Mouse (Mus musculus): ENCODE results near the gene Lrrc29. TPM values are rescaled to one million over a fixed set of nuclear protein-coding genes. Genes with fewer than 3 reads are reported as not detected.

Gene Lrrc29
- polyA plus RNA-seq, 1 experiment from 2014 or later, result 2.7 TPM

GRCm38 (mm10) chr8:105281821-105282220 lies 44.3 kb downstream of the Lrrc29 start:
- no peak for ATAC-seq (ENCODE audit: low FRiP score, low TSS enrichment)
- WGBS, result 82% methylated on average over 12 of the region's 12 CpGs
- no peak for DNase-seq (ENCODE audit: low spot score)
- no peak overlapping the region for H3K9ac ChIP-seq (ENCODE audit: low read length)
- no peak overlapping the region for H3K4me2 ChIP-seq (replicated peaks; ENCODE audit: low read depth)
- TF ChIP-seq CTCF (IDR thresholded peaks at IDR 0.05; ENCODE audit: low read depth), result no peak
- no peak for TF ChIP-seq EP300 (optimal IDR thresholded peaks at IDR 0.05)
- H3K9me3 ChIP-seq (ENCODE audit: control insufficient read depth, low read length), result no peaks in the 10 kb centered on the region
- H3K27me3 ChIP-seq (ENCODE audit: control insufficient read depth, insufficient read depth, low read length), result no peaks in the 10 kb centered on the region
- no peak overlapping the region for H3K4me3 ChIP-seq (ENCODE audit: low read depth, low read length)
- no peaks in the 10 kb centered on the region for H3K36me3 ChIP-seq (ENCODE audit: control insufficient read depth, insufficient read depth, low read length)
- no peaks in the 10 kb centered on the region for H3K4me1 ChIP-seq (replicated peaks; ENCODE audit: control insufficient read depth, insufficient read depth)
- no peak overlapping the region for H3K27ac ChIP-seq (replicated peaks)

- Histone ChIP-seq H3K27me3 (ENCODE audit: control insufficient read depth, insufficient read depth, low read length) (no peaks in the 10 kb centered on the region), H3K4me3 (ENCODE audit: low read depth, low read length) (no peak overlapping the region), H3K9me3 (ENCODE audit: control insufficient read depth, low read length) (no peaks in the 10 kb centered on the region), H3K36me3 (ENCODE audit: control insufficient read depth, insufficient read depth, low read length) (no peaks in the 10 kb centered on the region), H3K4me1 (replicated peaks; ENCODE audit: control insufficient read depth, insufficient read depth) (no peaks in the 10 kb centered on the region; the same call in 1 of the 2 replicates), H3K27ac (replicated peaks) (no peak overlapping the region), H3K4me2 (replicated peaks; ENCODE audit: low read depth) (no peak overlapping the region), H3K9ac (ENCODE audit: low read length) (no peak overlapping the region)
- DNase-seq (ENCODE audit: low spot score), result no peak
- ATAC-seq (ENCODE audit: low FRiP score, low TSS enrichment), result no peak
- 68% methylated on average over 3 of the region's 3 CpGs for WGBS
- TF ChIP-seq CTCF (IDR thresholded peaks at IDR 0.05; ENCODE audit: low read depth) (no peak), EP300 (optimal IDR thresholded peaks at IDR 0.05) (no peak)
These were observed 45.5 kb downstream of the Lrrc29 start for GRCm38 (mm10) chr8:105280567-105280966.

GRCm38 (mm10) chr8:105278911-105279334 lies 47.2 kb downstream of the Lrrc29 start:
- ATAC-seq (ENCODE audit: low FRiP score, low TSS enrichment) (peak; percentile 89), DNase-seq (ENCODE audit: low spot score) (peak; percentile 93)
- Histone ChIP-seq H3K27ac (replicated peaks) (no peak overlapping the region), H3K4me2 (replicated peaks; ENCODE audit: low read depth) (peak overlapping the region; percentile 48), H3K9ac (ENCODE audit: low read length) (no peak overlapping the region), H3K4me1 (replicated peaks; ENCODE audit: control insufficient read depth, insufficient read depth) (no peaks in the 10 kb centered on the region; the same call in 1 of the 2 replicates), H3K9me3 (ENCODE audit: control insufficient read depth, low read length) (no peaks in the 10 kb centered on the region), H3K27me3 (ENCODE audit: control insufficient read depth, insufficient read depth, low read length) (no peaks in the 10 kb centered on the region), H3K36me3 (ENCODE audit: control insufficient read depth, insufficient read depth, low read length) (no peaks in the 10 kb centered on the region), H3K4me3 (ENCODE audit: low read depth, low read length) (peak overlapping the region; percentile 12; the same call in 1 of the 2 replicates)
- peak; percentile 66 for TF ChIP-seq CTCF (IDR thresholded peaks at IDR 0.05; ENCODE audit: low read depth)
- no peak for TF ChIP-seq EP300 (optimal IDR thresholded peaks at IDR 0.05)
- WGBS, result 3% methylated on average over 27 of the region's 28 CpGs

GRCm38 (mm10) chr8:105276292-105277120 lies 49.6 kb downstream of the Lrrc29 start:
- Histone ChIP-seq H3K27me3 (ENCODE audit: control insufficient read depth, insufficient read depth, low read length) (0 out of 2 replicates have a peak, but pooled peaks cover 2% of the 10 kb centered on the region), H3K9me3 (ENCODE audit: control insufficient read depth, low read length) (no peaks in the 10 kb centered on the region), H3K4me2 (replicated peaks; ENCODE audit: low read depth) (peak overlapping the region; percentile 67), H3K4me3 (ENCODE audit: low read depth, low read length) (peak overlapping the region; percentile 40), H3K27ac (replicated peaks) (no peak overlapping the region), H3K36me3 (ENCODE audit: control insufficient read depth, insufficient read depth, low read length) (no peaks in the 10 kb centered on the region), H3K9ac (ENCODE audit: low read length) (peak overlapping the region; percentile 41), H3K4me1 (replicated peaks; ENCODE audit: control insufficient read depth, insufficient read depth) (no peaks in the 10 kb centered on the region; the same call in 1 of the 2 replicates)
- WGBS, result 5% methylated on average over 30 of the region's 30 CpGs
- 0 out of 2 replicates have a peak, but pooled peaks have one; percentile 28 for ATAC-seq (ENCODE audit: low FRiP score, low TSS enrichment)
- DNase-seq (ENCODE audit: low spot score), result peak; percentile 70
- TF ChIP-seq EP300 (optimal IDR thresholded peaks at IDR 0.05), result no peak
- TF ChIP-seq CTCF (IDR thresholded peaks at IDR 0.05; ENCODE audit: low read depth), result no peak

- ATAC-seq (ENCODE audit: low FRiP score, low TSS enrichment) (no peak), DNase-seq (ENCODE audit: low spot score) (no peak)
- H3K27ac ChIP-seq (replicated peaks), result no peak within 1 kb of the TSS
- no peaks in the 10 kb centered on the region for H3K36me3 ChIP-seq (ENCODE audit: control insufficient read depth, insufficient read depth, low read length)
- no peaks in the 10 kb centered on the region; the same call in 1 of the 2 replicates for H3K4me1 ChIP-seq (replicated peaks; ENCODE audit: control insufficient read depth, insufficient read depth)
- peak within 1 kb of the TSS; percentile 41 for H3K9ac ChIP-seq (ENCODE audit: low read length)
- H3K9me3 ChIP-seq (ENCODE audit: control insufficient read depth, low read length), result no peaks in the 10 kb centered on the region
- peak within 1 kb of the TSS; percentile 67 for H3K4me2 ChIP-seq (replicated peaks; ENCODE audit: low read depth)
- peak within 1 kb of the TSS; percentile 40 for H3K4me3 ChIP-seq (ENCODE audit: low read depth, low read length)
- TF ChIP-seq EP300 (optimal IDR thresholded peaks at IDR 0.05), result no peak
- no peak for TF ChIP-seq CTCF (IDR thresholded peaks at IDR 0.05; ENCODE audit: low read depth)
- 7% methylated on average over 10 of the region's 10 CpGs for WGBS
- H3K27me3 ChIP-seq (ENCODE audit: control insufficient read depth, insufficient read depth, low read length), result peaks cover 2% of the 10 kb centered on the region; the same call in 1 of the 2 replicates
These were observed 50.2 kb downstream of the Lrrc29 start, which contains the start of gene Nol3 for GRCm38 (mm10) chr8:105275840-105276239. TSS of gene Nol3 (plus strand) at chr8:105276140.

GRCm38 (mm10) chr8:105275387-105275786 lies 50.7 kb downstream of the Lrrc29 start:
- TF ChIP-seq CTCF (IDR thresholded peaks at IDR 0.05; ENCODE audit: low read depth) (no peak), EP300 (optimal IDR thresholded peaks at IDR 0.05) (no peak)
- H3K9ac ChIP-seq (ENCODE audit: low read length), result no peak overlapping the region

More at GRCm38 (mm10) chr8:105275387-105275786, 50.7 kb downstream of the Lrrc29 start:
- Histone ChIP-seq H3K4me2 (replicated peaks; ENCODE audit: low read depth) (peak overlapping the region; percentile 67; the same call in 1 of the 2 replicates), H3K36me3 (ENCODE audit: control insufficient read depth, insufficient read depth, low read length) (no peaks in the 10 kb centered on the region), H3K4me3 (ENCODE audit: low read depth, low read length) (peak overlapping the region; percentile 40; the same call in 1 of the 2 replicates), H3K27ac (replicated peaks) (no peak overlapping the region), H3K4me1 (replicated peaks; ENCODE audit: control insufficient read depth, insufficient read depth) (no peaks in the 10 kb centered on the region; the same call in 1 of the 2 replicates), H3K27me3 (ENCODE audit: control insufficient read depth, insufficient read depth, low read length) (peaks cover 2% of the 10 kb centered on the region; the same call in 1 of the 2 replicates), H3K9me3 (ENCODE audit: control insufficient read depth, low read length) (no peaks in the 10 kb centered on the region)
- WGBS, result 16% methylated on average over 11 of the region's 11 CpGs
- ATAC-seq (ENCODE audit: low FRiP score, low TSS enrichment) (no peak), DNase-seq (ENCODE audit: low spot score) (no peak)
